Mouse (Mus musculus) forebrain, embryonic 13.5 days (tissue): ENCODE results near the gene Tsc1. TPM values are rescaled to one million over a fixed set of nuclear protein-coding genes. Genes with fewer than 3 reads are reported as not detected.

Source experiments
- ATAC-seq: fragments of 200-750 bp; cut with Nextera tagmentation; 2 replicates; pipeline ENCODE4 v1.8.0; 2017
- H3K27ac ChIP-seq: fragments of 300-500 bp; sonication (generic); 2 replicates; pipeline ENCODE4 v1.5.1; 2015; ENCODE audit warnings: inconsistent platforms, mild to moderate bottlenecking, moderate library complexity
- H3K27me3 ChIP-seq: fragments of 300-500 bp; sonication (generic); 2 replicates; pipeline ENCODE4 v1.6.1; 2015; ENCODE audit warnings: mild to moderate bottlenecking, inconsistent platforms
- H3K36me3 ChIP-seq: fragments of 300-500 bp; sonication (generic); 2 replicates; pipeline ENCODE4 v1.6.1; 2015; ENCODE audit warnings: mild to moderate bottlenecking, inconsistent platforms; ENCODE audit not compliant: poor library complexity, severe bottlenecking
- H3K4me1 ChIP-seq: fragments of 300-500 bp; sonication (generic); 2 replicates; pipeline ENCODE4 v1.6.1; 2015; ENCODE audit warnings: inconsistent platforms
- H3K4me2 ChIP-seq: fragments of 300-500 bp; sonication (generic); 2 replicates; pipeline ENCODE4 v1.6.1; 2015; ENCODE audit warnings: inconsistent platforms, mild to moderate bottlenecking, moderate library complexity
- H3K4me3 ChIP-seq: fragments of 300-500 bp; sonication (generic); 2 replicates; pipeline ENCODE4 v1.5.1; 2015; ENCODE audit warnings: mild to moderate bottlenecking, inconsistent platforms
- H3K9ac ChIP-seq: fragments of 300-500 bp; sonication (generic); 2 replicates; pipeline ENCODE4 v1.6.1; 2015; ENCODE audit warnings: mild to moderate bottlenecking, inconsistent platforms
- H3K9me3 ChIP-seq: fragments of 300-500 bp; sonication (generic); replicated peaks from 2 replicates; pipeline ENCODE4 v1.6.1; 2016; ENCODE audit warnings: inconsistent platforms
- WGBS: fragments of 180-500 bp; shearing (Covaris S2); methylation state at CpG from one replicate; pipeline ENCODE4 v1.1.7; 2015; 5-methylcytosine and 5-hydroxymethylcytosine counted together
- polyA plus RNA-seq: library from polyadenylated mRNA; unstranded; fragments of >200 nt; fragmentation: Nextera tagmentation; extraction: Ambion mirVana; gene quantifications from 2 replicates; pipeline ENCODE4 v1.2.1, GENCODE M21; 2015

Gene Tsc1
- polyA plus RNA-seq, result 29.0 and 34.1 TPM in 2 replicates

GRCm38 (mm10) chr2:28640461-28641424 is at the start of gene Tsc1:
Gene Tsc1 (plus strand): TSS chr2:28641228.
- Histone ChIP-seq H3K4me1 (peaks cover 22% of the 10 kb centered on the region), H3K4me3 (peak within 1 kb of the TSS; percentile 88), H3K27ac (peak within 1 kb of the TSS; percentile 93), H3K27me3 (no peaks in the 10 kb centered on the region), H3K9me3 (no peaks in the 10 kb centered on the region), H3K4me2 (peak within 1 kb of the TSS; percentile 80), H3K36me3 (no peaks in the 10 kb centered on the region), H3K9ac (peak within 1 kb of the TSS; percentile 87)
- WGBS, result 2% methylated on average over 47 of the region's 47 CpGs
- peak; percentile 95 for ATAC-seq

DNA sequence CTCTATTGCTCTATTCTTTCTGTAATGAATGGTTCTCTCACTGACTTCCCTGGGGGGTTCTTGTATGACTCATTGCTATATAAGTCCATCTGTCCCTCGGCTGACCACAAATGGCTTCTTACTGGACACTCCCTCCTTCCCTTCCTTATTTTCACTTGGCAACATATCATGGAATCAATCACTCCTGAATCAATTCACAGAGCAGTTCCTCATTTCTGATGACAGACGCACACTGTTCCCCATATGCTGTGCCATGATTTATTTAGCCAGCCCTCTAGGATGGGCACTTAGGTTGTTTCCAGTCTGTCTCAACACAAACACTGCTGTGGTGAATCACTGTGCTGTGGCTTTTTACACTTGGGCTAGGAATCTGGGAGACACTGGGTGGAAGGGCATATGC is 49.5 kb upstream of the Tsc1 start:
- ATAC-seq, result no peak

GRCm38 (mm10) chr2:28592809-28593208 is 48.2 kb upstream of the Tsc1 start:
- H3K36me3 ChIP-seq, result no peaks in the 10 kb centered on the region
- no peak overlapping the region for H3K27ac ChIP-seq
- WGBS, result 9% methylated on average over 15 of the region's 15 CpGs
- ATAC-seq, result no peak
- no peak overlapping the region for H3K4me2 ChIP-seq
- peaks cover 16% of the 10 kb centered on the region; the same call in 1 of the 2 replicates for H3K27me3 ChIP-seq
- no peak overlapping the region for H3K4me3 ChIP-seq
- H3K9ac ChIP-seq, result no peak overlapping the region
- H3K4me1 ChIP-seq, result no peaks in the 10 kb centered on the region
- no peaks in the 10 kb centered on the region for H3K9me3 ChIP-seq

More for the DNA sequence above, 49.5 kb upstream of the Tsc1 start:
- H3K4me1 ChIP-seq, result no peaks in the 10 kb centered on the region
- H3K27ac ChIP-seq, result no peak overlapping the region
- H3K36me3 ChIP-seq, result no peaks in the 10 kb centered on the region
- H3K4me3 ChIP-seq, result no peak overlapping the region
- H3K27me3 ChIP-seq, result peaks cover 16% of the 10 kb centered on the region; the same call in 1 of the 2 replicates
- no peak overlapping the region for H3K9ac ChIP-seq
- 78% methylated on average over 2 of the region's 2 CpGs for WGBS
- no peak overlapping the region for H3K4me2 ChIP-seq
- no peaks in the 10 kb centered on the region for H3K9me3 ChIP-seq

DNA sequence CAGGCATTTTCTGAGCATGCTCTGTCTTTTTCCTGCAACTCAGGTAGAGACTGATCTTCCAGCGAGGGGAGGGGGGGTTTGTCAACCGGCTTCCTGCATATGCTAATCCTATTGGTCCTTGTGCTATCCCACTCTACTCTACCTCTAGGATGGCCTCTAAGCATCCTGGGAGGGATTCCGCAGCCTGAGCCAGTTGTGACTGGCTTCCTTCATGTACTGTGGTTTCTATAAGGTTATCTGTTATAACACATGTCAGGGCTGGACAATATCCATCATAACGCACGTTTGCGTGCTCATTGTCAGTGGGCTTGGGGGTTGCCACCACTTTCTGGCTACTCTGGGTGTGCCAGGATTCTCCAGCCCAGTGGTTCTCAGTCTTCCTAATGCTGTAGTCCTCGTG is 45.0 kb upstream of the Tsc1 start:
- Histone ChIP-seq H3K4me1 (no peaks in the 10 kb centered on the region), H3K9ac (no peak overlapping the region), H3K27ac (no peak overlapping the region), H3K4me2 (no peak overlapping the region), H3K4me3 (no peak overlapping the region), H3K9me3 (no peaks in the 10 kb centered on the region), H3K36me3 (no peaks in the 10 kb centered on the region), H3K27me3 (0 out of 2 replicates have a peak, but pooled peaks cover 8% of the 10 kb centered on the region)
- WGBS, result 75% methylated on average over 7 of the region's 7 CpGs
- no peak for ATAC-seq

GRCm38 (mm10) chr2:28596998-28597397 is 44.0 kb upstream of the Tsc1 start:
- Histone ChIP-seq H3K27me3 (0 out of 2 replicates have a peak, but pooled peaks cover 6% of the 10 kb centered on the region), H3K9ac (no peak overlapping the region), H3K4me2 (no peak overlapping the region), H3K36me3 (no peaks in the 10 kb centered on the region), H3K27ac (no peak overlapping the region), H3K4me3 (no peak overlapping the region), H3K9me3 (no peaks in the 10 kb centered on the region), H3K4me1 (no peaks in the 10 kb centered on the region)
- WGBS, result 90% methylated on average over 7 of the region's 7 CpGs
- no peak for ATAC-seq

DNA sequence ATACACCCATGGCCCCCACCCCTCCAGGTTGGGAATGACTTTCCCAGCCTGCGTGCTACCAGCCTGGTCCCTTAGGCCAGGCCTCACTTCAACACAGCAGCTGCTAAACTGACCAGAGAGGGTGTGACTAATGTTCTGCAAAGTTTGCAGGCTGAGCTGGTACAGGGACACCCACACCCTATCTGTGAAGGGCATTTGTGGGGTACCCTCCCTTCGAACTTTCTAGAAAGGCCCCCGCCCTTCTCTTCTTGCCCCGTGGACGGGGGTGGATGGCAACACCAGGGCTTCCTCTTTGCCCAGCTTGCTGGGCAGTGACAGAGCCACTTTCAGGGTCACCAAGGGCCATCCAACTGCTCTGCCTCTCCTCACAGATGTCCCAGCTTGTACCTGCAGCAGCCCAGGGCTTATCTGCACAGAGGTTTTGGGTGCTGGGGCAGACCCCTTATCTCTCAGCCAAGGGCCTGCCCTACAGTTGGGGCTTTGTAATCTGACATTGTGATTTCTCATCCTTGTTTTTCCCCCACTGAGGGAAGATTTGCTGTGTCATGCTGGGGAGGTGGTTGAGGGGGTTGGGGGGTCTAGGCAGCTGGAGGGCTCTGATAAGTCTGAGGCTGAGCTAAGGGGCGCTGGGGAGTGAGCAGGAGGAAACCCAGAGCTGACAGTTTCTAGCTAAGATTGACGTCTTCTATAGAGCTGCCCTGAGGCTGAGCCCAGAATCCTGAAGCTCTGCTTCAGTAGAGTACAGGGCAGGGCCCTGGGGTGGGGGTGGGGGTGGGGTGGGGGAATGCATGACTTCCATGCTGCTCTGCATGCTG is 43.1 kb upstream of the Tsc1 start:
- Histone ChIP-seq H3K36me3 (no peaks in the 10 kb centered on the region), H3K9ac (no peak overlapping the region), H3K27me3 (0 out of 2 replicates have a peak, but pooled peaks cover 6% of the 10 kb centered on the region), H3K4me2 (no peak overlapping the region), H3K4me1 (no peaks in the 10 kb centered on the region), H3K4me3 (no peak overlapping the region), H3K9me3 (no peaks in the 10 kb centered on the region), H3K27ac (no peak overlapping the region)
- ATAC-seq, result no peak
- 85% methylated on average over 7 of the region's 7 CpGs for WGBS

GRCm38 (mm10) chr2:28598692-28599568 is 42.1 kb upstream of the Tsc1 start:
- WGBS, result 65% methylated on average over 12 of the region's 12 CpGs
- no peaks in the 10 kb centered on the region for H3K9me3 ChIP-seq
- no peak overlapping the region for H3K27ac ChIP-seq
- no peak overlapping the region for H3K4me3 ChIP-seq
- no peaks in the 10 kb centered on the region for H3K4me1 ChIP-seq
- 0 out of 2 replicates have a peak, but pooled peaks cover 3% of the 10 kb centered on the region for H3K27me3 ChIP-seq
- no peak overlapping the region for H3K9ac ChIP-seq
- H3K4me2 ChIP-seq, result no peak overlapping the region
- no peaks in the 10 kb centered on the region for H3K36me3 ChIP-seq
- ATAC-seq, result no peak

GRCm38 (mm10) chr2:28599569-28599900 is 41.5 kb upstream of the Tsc1 start:
- no peaks in the 10 kb centered on the region for H3K4me1 ChIP-seq
- H3K36me3 ChIP-seq, result no peaks in the 10 kb centered on the region
- H3K9me3 ChIP-seq, result no peaks in the 10 kb centered on the region
- H3K4me3 ChIP-seq, result no peak overlapping the region
- no peak overlapping the region for H3K9ac ChIP-seq
- ATAC-seq, result no peak
- H3K27me3 ChIP-seq, result 0 out of 2 replicates have a peak, but pooled peaks cover 2% of the 10 kb centered on the region
- H3K4me2 ChIP-seq, result no peak overlapping the region
- WGBS, result 78% methylated on average over 6 of the region's 6 CpGs
- no peak overlapping the region for H3K27ac ChIP-seq

GRCm38 (mm10) chr2:28601720-28602590 is 39.1 kb upstream of the Tsc1 start:
- Histone ChIP-seq H3K27ac (no peak overlapping the region), H3K9ac (no peak overlapping the region), H3K36me3 (no peaks in the 10 kb centered on the region), H3K9me3 (no peaks in the 10 kb centered on the region), H3K4me2 (no peak overlapping the region), H3K4me1 (no peaks in the 10 kb centered on the region), H3K27me3 (no peaks in the 10 kb centered on the region), H3K4me3 (no peak overlapping the region)
- WGBS, result 73% methylated on average over 12 of the region's 12 CpGs
- ATAC-seq, result no peak

DNA sequence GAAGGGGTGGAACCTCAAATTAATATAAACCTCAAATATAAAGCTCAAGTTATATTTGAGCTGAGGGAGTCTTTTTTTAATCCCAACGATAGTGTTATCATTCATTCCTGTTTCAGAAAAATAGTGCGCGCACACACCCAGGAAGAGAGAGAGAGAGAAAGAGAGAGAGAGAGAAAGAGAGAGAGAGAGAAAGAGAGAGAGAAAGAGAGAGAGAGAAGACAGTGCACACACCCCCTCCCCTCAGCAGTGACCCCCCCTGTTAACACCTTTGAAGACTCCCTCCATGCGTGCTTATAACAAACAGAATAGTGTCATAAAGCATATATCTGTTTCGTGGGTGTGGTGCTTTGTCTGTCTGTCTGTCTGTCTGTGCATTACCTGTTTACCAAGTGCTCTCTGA is 37.5 kb upstream of the Tsc1 start:
- no peaks in the 10 kb centered on the region for H3K9me3 ChIP-seq
- H3K4me2 ChIP-seq, result no peak overlapping the region
- no peak overlapping the region for H3K9ac ChIP-seq
- H3K4me3 ChIP-seq, result no peak overlapping the region
- H3K27me3 ChIP-seq, result no peaks in the 10 kb centered on the region
- no peak for ATAC-seq
- 92% methylated on average over 5 of the region's 5 CpGs for WGBS
- H3K36me3 ChIP-seq, result no peaks in the 10 kb centered on the region
- no peak overlapping the region for H3K27ac ChIP-seq
- H3K4me1 ChIP-seq, result no peaks in the 10 kb centered on the region
